Mouse (Mus musculus) embryonic stem cell, embryonic (primary cell): ENCODE data around the gene Stn1.

ENCODE experiments used
- CTCF ChIA-PET, 4 experiments: fragments of 300-600 bp in 2 of 4; fragments of 350-600 bp in 2 of 4; sonication (Branson Sonifier 250); formaldehyde crosslinking; loops; one replicate each; lab custom pipeline; 2022; ENCODE audit warnings: inconsistent platforms in 2 of 4; lab: Charles Lee
- POLR2A ChIA-PET, 4 experiments: fragments of 300-600 bp in 2 of 4; fragments of 350-600 bp in 2 of 4; sonication (Branson Sonifier 250); formaldehyde crosslinking; loops; one replicate each; lab custom pipeline; 2022; ENCODE audit warnings: antibody characterized with exemption in 4 of 4, inconsistent platforms in 1 of 4; lab: Charles Lee

Stn1 gene

GRCm38 (mm10) chr19:47503625-47504024 lies 33.7 kb downstream of the Stn1 start:
- ChIA-PET POLR2A (interaction anchor here in 2 of 4 experiments (0.5 to 0.6 kb wide), 2 partner anchors 176 to 292 kb away, joined by 3 to 4 read pairs; no protein-coding TSS in a partner anchor), CTCF (interaction anchor here in 3 of 4 experiments (0.8 to 4.7 kb wide), 6 partner anchors 10 to 166 kb away, joined by 3 to 43 read pairs (median 5); no protein-coding TSS in a partner anchor)

- ChIA-PET CTCF (interaction anchor here in 2 of 4 experiments (0.9 to 4.7 kb wide), 13 partner anchors 9 to 165 kb away, joined by 3 to 43 read pairs (median 6); no protein-coding TSS in a partner anchor), POLR2A (interaction anchor here in 1 of 4 experiments (0.7 to 1.2 kb wide), 2 partner anchors 31 to 142 kb away, joined by 3 read pairs; no protein-coding TSS in a partner anchor)
These were observed 34.7 kb downstream of the Stn1 start for GRCm38 (mm10) chr19:47502563-47502962.

- POLR2A ChIA-PET, result interaction anchor here in 3 of 4 experiments (0.7 to 1.1 kb wide), 4 partner anchors 9 to 195 kb away, joined by 3 to 4 read pairs (median 3); no protein-coding TSS in a partner anchor
These were observed 36.8 kb downstream of the Stn1 start for GRCm38 (mm10) chr19:47500389-47501011.

DNA sequence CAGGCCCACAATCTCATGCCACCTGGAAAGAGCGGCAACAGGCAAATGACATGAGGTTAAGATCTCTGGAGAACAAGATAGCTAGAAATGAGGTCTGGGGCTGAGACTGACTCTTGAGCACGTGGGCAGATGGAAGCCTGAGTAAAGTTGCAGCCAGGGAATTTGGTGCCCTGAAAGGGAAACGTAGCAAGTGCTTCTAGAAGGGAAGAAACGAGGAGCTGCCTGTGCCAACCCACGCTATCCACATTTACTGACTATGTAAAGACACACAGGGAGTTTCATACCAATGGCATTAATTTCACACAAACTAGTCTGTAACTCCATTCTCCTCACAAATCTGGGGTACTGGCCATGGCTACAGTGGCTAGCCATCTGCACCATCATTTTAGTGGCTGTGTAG lies 37.5 kb downstream of the Stn1 start:
- POLR2A ChIA-PET, result no interaction called here
- CTCF ChIA-PET, result interaction anchor here in 3 of 4 experiments (0.5 to 3.4 kb wide), 6 partner anchors 48 to 144 kb away, joined by 3 to 13 read pairs (median 6); no protein-coding TSS in a partner anchor

More at GRCm38 (mm10) chr19:47500389-47501011, 36.8 kb downstream of the Stn1 start:
- CTCF ChIA-PET, result interaction anchor here (0.5 to 4.7 kb wide), 16 partner anchors 12 to 1379 kb away, joined by 3 to 43 read pairs (median 5); no protein-coding TSS in a partner anchor

- CTCF ChIA-PET, result interaction anchor here in 1 of 4 experiments (2.4 kb wide), 1 partner anchor 143 kb away, joined by 9 read pairs; no protein-coding TSS in a partner anchor
These were observed 38.4 kb downstream of the Stn1 start for GRCm38 (mm10) chr19:47498942-47499341.

DNA sequence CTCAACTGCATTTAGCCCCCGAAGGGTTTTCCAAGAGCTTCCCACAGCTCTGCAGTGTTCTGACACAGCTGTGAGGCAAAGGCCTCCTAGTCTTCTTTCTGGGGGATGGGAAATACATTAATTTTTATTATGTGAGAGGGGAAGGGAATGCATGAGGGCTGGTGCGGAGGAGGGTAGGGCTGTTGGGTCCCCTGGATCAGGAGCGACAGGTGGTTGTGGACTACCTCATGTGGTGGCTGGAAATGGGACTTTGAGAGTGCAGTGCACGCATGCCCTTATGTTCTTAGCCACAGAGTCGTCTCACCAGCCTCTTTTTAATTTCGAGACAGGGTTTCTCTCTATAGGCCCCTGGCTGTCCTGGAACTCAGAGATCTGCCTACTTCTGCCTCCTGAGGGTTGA lies 39.6 kb downstream of the Stn1 start:
- CTCF ChIA-PET, result interaction anchor here in 3 of 4 experiments (0.5 to 1.3 kb wide), 5 partner anchors 10 to 141 kb away, joined by 3 to 8 read pairs (median 3); no protein-coding TSS in a partner anchor
- POLR2A ChIA-PET, result interaction anchor here in 1 of 4 experiments (1.0 kb wide), 1 partner anchor 114 kb away, joined by 3 read pairs; no protein-coding TSS in a partner anchor

More at GRCm38 (mm10) chr19:47498942-47499341, 38.4 kb downstream of the Stn1 start:
- POLR2A ChIA-PET, result interaction anchor here in 1 of 4 experiments (0.5 kb wide), 1 partner anchor 349 kb away, joined by 3 read pairs; no protein-coding TSS in a partner anchor

DNA sequence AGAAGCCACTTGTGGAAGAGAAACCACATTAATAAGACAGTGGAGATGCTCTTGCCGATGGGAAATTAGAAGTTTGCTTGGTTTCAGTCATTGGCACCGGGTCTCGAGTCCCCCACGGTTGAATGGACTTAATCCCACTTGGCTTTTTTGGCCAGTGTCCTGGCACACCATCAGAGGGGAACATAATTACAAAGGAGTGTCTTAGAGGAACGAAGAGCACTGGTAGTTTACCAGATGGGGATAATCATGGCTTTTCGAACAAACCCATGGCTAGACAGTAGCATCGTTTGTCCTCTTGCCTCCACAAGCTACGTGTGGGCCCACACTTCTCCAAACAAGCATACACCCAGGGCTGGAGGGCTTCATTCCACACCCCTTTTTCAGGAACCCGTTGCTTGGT lies 40.0 kb downstream of the Stn1 start:
- ChIA-PET POLR2A (no interaction called here), CTCF (interaction anchor here in 3 of 4 experiments (0.5 to 1.3 kb wide), 4 partner anchors 9 to 141 kb away, joined by 3 to 8 read pairs (median 4); no protein-coding TSS in a partner anchor)

- POLR2A ChIA-PET, result interaction anchor here in 3 of 4 experiments (0.5 to 1.6 kb wide), 12 partner anchors 8 to 416 kb away, joined by 3 to 6 read pairs (median 3); no protein-coding TSS in a partner anchor
- CTCF ChIA-PET, result interaction anchor here in 2 of 4 experiments (0.6 to 3.1 kb wide), 10 partner anchors 8 to 634 kb away, joined by 3 to 12 read pairs (median 3); no protein-coding TSS in a partner anchor
These were observed 44.0 kb downstream of the Stn1 start for GRCm38 (mm10) chr19:47493017-47493997.

DNA sequence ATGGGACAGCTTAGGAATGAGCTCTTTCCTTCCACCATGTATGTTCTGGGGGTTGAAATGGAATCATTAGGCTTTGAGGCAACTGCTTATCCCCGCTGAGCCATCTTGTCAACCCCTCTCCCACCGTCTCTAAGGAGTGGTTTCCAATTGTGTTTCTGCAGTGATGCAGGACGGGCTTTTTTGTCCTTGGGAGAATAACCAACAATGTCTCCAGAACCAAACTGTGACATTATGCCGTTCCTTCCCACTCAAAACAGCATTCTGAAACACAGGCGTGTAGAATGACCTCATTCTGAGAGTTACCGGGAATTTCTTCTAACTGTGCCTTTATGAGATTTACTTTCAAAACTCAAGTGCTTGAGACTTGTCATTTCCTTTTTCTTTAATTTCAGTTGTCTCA lies 44.9 kb downstream of the Stn1 start:
- ChIA-PET CTCF (interaction anchor here in 3 of 4 experiments (0.6 to 3.1 kb wide), 10 partner anchors 9 to 155 kb away, joined by 3 to 10 read pairs (median 3); no protein-coding TSS in a partner anchor), POLR2A (interaction anchor here in 3 of 4 experiments (0.8 to 1.6 kb wide), 13 partner anchors 9 to 164 kb away, joined by 3 to 6 read pairs (median 4); no protein-coding TSS in a partner anchor)

DNA sequence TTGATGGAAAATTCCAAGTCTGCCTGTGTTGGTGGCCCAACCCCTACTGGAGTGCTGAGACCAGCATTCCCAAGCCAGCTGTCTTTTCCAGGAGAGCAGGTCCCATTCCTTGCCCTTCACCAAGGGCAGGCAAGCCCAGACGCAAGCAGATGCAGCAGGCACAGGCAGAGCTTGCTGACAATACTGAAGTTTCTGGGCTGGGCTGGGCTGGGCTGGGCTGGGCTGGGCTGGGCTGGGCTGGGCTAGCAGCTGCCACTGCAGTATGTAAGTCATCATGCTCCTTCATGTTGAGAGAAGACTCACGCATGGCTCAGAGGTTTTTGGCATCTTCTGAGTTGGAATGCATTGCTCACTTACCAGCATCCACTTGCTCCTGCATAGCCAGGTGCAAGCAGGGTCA lies 45.5 kb downstream of the Stn1 start:
- CTCF ChIA-PET, result interaction anchor here (0.5 to 3.1 kb wide), 11 partner anchors 10 to 522 kb away, joined by 3 to 10 read pairs (median 3); no protein-coding TSS in a partner anchor
- POLR2A ChIA-PET, result interaction anchor here in 3 of 4 experiments (0.8 to 1.6 kb wide), 10 partner anchors 9 to 164 kb away, joined by 3 to 5 read pairs (median 4); no protein-coding TSS in a partner anchor

- POLR2A ChIA-PET, result no interaction called here
- CTCF ChIA-PET, result interaction anchor here (0.5 to 4.6 kb wide), 19 partner anchors 12 to 465 kb away, joined by 3 to 36 read pairs (median 4); no protein-coding TSS in a partner anchor
These were observed 48.1 kb downstream of the Stn1 start for GRCm38 (mm10) chr19:47489233-47489632.

DNA sequence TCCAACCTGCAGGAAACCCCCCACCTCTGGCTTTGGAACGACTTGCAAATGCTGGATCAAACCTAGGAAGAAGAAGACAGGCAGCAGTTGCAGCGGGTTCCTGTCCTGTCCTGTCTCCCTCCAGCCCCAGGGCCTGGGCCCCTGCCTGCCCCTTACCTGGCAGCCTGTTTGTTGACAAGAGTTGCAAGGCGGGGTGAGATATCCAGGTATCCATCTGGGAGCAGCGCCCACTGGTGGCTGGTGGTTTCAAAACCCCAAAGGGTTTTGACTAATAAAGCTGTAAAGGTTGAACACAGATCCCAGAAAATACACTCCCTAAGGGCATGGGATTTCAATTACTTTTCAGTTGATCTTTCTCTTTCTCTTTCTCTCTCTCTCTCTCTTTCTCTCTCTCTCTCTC lies 49.1 kb downstream of the Stn1 start:
- ChIA-PET POLR2A (interaction anchor here in 1 of 4 experiments (1.0 kb wide), 1 partner anchor 10 kb away, joined by 4 read pairs; no protein-coding TSS in a partner anchor), CTCF (interaction anchor here (0.5 to 4.6 kb wide), 53 partner anchors 9 to 1168 kb away, joined by 3 to 36 read pairs (median 3); partner anchors contain the start of genes Cfap43 (in 1 of the 4) and Itprip (in 1 of the 4))

GRCm38 (mm10) chr19:47487572-47487971 lies 49.7 kb downstream of the Stn1 start:
- CTCF ChIA-PET, result interaction anchor here (0.6 to 4.6 kb wide), 20 partner anchors 10 to 150 kb away, joined by 3 to 36 read pairs (median 4); no protein-coding TSS in a partner anchor
- POLR2A ChIA-PET, result interaction anchor here in 2 of 4 experiments (0.6 to 0.9 kb wide), 4 partner anchors 21 to 1063 kb away, joined by 3 to 9 read pairs (median 4); no protein-coding TSS in a partner anchor

DNA sequence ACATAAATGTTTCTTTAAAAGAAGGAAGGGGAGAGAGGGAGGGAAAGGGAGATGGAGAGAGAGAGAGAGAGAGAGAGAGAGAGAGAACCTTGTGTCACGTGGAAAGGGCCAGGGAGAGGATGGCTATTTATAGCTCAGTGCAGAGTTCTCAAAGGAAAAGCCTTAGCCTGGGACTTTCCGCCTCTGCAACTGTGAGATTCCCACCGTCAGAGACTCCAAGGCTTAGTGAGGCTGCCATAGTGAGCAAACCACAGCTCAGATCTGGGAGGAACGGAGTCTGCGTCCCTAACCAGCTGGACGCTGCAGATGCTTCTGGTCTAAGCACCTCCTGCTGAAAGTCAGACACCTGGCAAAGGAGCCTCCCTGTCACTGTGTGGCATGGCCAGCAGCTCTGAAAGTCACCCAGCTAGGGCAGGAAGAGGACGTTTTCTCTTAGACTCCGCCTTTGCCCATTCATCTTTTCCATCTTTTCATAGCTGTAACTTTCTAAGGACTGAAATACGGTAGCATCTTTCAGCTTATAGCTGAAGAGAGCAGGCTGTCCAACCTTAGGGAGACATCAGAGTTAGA lies 51.2 kb downstream of the Stn1 start:
- POLR2A ChIA-PET, result interaction anchor here in 3 of 4 experiments (0.6 to 1.8 kb wide), 8 partner anchors 11 to 405 kb away, joined by 3 to 5 read pairs (median 3); partner anchors contain the start of gene Stn1 (in 1 of the 3)
- CTCF ChIA-PET, result interaction anchor here (0.6 to 4.6 kb wide), 13 partner anchors 11 to 779 kb away, joined by 3 to 36 read pairs (median 4); no protein-coding TSS in a partner anchor

GRCm38 (mm10) chr19:47484110-47484509 lies 53.2 kb downstream of the Stn1 start:
- ChIA-PET POLR2A (interaction anchor here in 2 of 4 experiments (0.9 to 1.3 kb wide), 2 partner anchors 9 to 19 kb away, joined by 3 read pairs; no protein-coding TSS in a partner anchor), CTCF (no interaction called here)

DNA sequence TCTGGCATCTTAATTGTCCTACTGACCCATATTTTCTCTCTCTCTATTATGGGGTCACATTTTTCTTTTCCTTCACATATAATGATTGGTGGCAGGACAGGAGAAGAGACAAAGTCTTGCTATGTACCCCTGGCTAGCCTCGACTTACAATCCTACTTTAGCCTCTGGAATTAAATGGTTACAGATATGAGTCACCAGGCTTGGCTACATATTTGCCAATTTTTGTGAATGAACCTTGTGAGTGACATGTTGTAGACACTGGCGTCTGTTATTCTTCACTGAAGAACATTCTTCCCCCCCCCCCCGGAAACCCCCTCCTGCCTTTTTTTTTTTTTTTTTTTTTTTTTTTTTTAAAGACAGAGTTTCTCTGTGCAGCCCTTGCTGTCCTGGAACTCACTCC lies 54.0 kb downstream of the Stn1 start:
- POLR2A ChIA-PET, result no interaction called here
- CTCF ChIA-PET, result no interaction called here
